Mouse (Mus musculus): ENCODE results near the gene Hykk. TPM values are rescaled to one million over a fixed set of nuclear protein-coding genes. Genes with fewer than 3 reads are reported as not detected.
A peak's percentile ranks its signal among the peaks of the same experiment; 100 is the strongest.

Hykk gene
- 4.3 and 5.0 TPM in 2 replicates for polyA plus RNA-seq (2015; fragmentation: Nextera tagmentation; extraction: Ambion mirVana)

DNA sequence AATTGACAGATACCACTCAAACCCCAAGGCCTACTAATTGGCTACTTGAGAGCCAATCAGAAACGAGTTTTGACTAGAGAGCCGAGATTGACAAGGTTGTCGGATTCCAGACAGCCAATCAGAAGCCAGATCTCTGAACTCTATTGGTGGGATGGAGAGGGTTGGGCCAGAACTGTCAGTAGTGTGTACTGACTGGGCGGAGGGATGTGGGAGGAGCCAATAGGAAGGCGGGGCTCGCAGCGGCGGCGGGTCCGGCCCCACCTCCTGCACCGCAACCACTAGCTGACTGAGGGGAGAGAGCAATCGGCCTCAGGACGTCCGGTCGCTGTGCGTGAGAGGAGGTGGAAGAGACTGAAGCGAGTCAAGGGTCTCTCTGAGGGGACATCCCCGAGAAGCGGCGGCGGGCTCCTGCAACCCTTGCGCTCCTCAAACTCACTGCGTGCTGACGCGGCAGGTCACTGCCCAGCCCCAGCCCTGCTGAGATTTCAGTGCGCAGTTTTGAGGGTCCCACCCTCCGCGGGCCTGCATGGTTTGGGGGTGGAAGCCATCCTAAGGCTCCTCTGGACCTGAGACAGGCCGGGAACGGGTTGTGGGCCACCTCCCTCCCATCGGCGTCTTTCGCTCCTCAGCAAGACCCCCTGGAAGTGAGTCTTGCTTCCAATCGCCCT lies at the start of gene Hykk:
Hykk (plus strand) TSS at position 274 of the 668 bp plus-strand sequence.
- Histone ChIP-seq H3K27ac (peak within 1 kb of the TSS; percentile 80), H3K4me3 (peak within 1 kb of the TSS; percentile 67), H3K36me3 (peaks cover 6% of the 10 kb centered on the region; the same call in 1 of the 2 replicates), H3K27me3 (no peaks in the 10 kb centered on the region), H3K4me2 (peak within 1 kb of the TSS; percentile 86), H3K9me3 (no peaks in the 10 kb centered on the region), H3K4me1 (peaks cover 10% of the 10 kb centered on the region; the same call in 1 of the 2 replicates), H3K9ac (peak within 1 kb of the TSS; percentile 58)
- ATAC-seq (ENCODE audit: insufficient number of reproducible peaks, low FRiP score, low TSS enrichment, low read depth), result peak; percentile 99
- WGBS, result under 1% methylated on average over 34 of the region's 34 CpGs

DNA sequence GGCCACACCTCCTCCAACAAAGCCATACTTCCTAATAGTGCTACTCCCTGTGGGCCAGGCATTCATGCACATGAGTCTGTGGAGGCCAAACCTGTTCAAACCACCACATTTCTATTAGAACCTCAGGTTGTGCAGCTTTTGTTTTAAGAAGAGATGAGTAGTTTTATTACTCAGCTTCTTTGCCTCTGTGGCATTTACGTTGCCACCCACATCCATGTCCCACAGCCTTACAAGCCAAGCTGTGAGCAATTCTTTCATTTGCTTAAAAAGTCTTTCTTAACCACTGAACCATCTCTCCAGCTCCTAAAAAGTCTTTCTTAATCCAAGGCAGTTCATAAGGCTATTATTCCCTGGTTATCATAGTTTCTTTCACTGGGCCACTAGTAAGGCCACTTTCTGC lies 38.3 kb upstream of the Hykk start:
- H3K4me3 ChIP-seq, result no peak overlapping the region
- no peak overlapping the region for H3K4me2 ChIP-seq
- no peaks in the 10 kb centered on the region for H3K27me3 ChIP-seq
- ATAC-seq (ENCODE audit: insufficient number of reproducible peaks, low FRiP score, low TSS enrichment, low read depth), result no peak
- 90% methylated on average over 1 of the region's 1 CpGs for WGBS
- H3K36me3 ChIP-seq, result peaks cover 36% of the 10 kb centered on the region
- no peaks in the 10 kb centered on the region for H3K4me1 ChIP-seq
- no peak overlapping the region for H3K9ac ChIP-seq
- H3K27ac ChIP-seq, result no peak overlapping the region
- no peaks in the 10 kb centered on the region for H3K9me3 ChIP-seq

DNA sequence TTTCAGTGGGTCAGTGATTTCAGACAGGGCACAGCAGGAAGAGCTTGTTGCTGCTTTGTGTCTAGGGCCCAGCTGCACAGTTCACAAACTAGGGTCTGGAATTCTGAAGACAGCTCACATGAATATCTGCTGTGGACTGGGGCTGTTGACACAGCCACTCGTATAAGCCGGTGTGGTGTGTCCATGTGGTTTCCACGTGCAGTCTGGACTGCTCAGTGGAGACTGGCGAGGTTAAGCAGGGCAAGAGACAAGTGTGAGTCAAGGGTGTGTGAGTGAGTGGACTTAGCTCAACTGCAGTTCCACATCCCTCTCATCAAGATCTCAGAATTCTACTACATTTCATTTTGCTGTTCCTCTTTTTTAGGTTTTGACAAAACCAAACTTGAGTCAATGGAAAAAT lies 25.0 kb upstream of the Hykk start:
- no peaks in the 10 kb centered on the region for H3K27me3 ChIP-seq
- H3K9ac ChIP-seq, result no peak overlapping the region
- no peaks in the 10 kb centered on the region for H3K9me3 ChIP-seq
- ATAC-seq (ENCODE audit: insufficient number of reproducible peaks, low FRiP score, low TSS enrichment, low read depth), result no peak
- WGBS, result 77% methylated on average over 4 of the region's 4 CpGs
- H3K4me2 ChIP-seq, result no peak overlapping the region
- H3K27ac ChIP-seq, result no peak overlapping the region
- H3K4me3 ChIP-seq, result no peak overlapping the region
- H3K4me1 ChIP-seq, result no peaks in the 10 kb centered on the region
- peaks cover 50% of the 10 kb centered on the region for H3K36me3 ChIP-seq

DNA sequence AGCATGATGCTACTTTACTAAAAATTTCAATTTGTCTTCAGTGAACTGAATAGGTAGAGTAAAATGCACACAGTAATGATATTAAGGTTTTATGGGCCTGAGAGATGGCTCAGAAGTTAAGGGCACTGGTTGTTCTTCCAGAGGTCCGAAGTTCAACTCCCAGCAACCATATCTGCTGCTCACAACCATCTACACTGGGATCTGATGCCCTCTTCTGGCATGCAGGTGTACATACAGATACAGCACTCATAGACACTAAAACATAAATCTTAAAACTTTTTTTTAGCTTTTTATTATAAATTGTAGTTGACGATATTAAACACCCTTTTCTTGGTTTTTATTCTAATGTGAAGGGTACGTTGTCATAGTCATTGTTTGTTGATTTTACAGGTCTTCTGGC lies 20.0 kb upstream of the Hykk start:
- Histone ChIP-seq H3K9me3 (no peaks in the 10 kb centered on the region), H3K4me2 (no peak overlapping the region), H3K27me3 (no peaks in the 10 kb centered on the region), H3K4me1 (no peaks in the 10 kb centered on the region), H3K9ac (no peak overlapping the region), H3K4me3 (no peak overlapping the region), H3K27ac (no peak overlapping the region), H3K36me3 (peaks cover 60% of the 10 kb centered on the region)
- ATAC-seq (ENCODE audit: insufficient number of reproducible peaks, low FRiP score, low TSS enrichment, low read depth), result no peak
- 86% methylated on average over 3 of the region's 3 CpGs for WGBS

DNA sequence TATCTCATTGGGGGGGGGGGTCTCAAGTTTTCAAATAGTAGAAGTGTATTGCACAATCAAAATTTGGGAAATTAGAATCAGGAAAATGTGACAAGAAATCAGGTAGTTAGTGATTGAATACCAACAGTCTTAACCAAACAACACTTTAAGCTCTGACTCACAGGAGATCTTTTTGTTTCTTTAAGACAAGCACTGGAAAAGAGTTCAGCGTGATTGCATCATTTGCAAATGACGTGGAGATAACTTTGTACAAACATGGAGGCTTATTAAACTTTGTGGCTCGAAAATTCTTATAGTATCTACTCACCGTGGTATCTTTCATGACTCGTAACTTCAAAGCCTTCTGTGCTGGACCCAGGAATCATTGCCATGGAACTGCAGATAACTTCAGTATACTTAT lies 7.6 kb upstream of the Hykk start:
- Histone ChIP-seq H3K9me3 (no peaks in the 10 kb centered on the region), H3K4me3 (no peak overlapping the region), H3K9ac (no peak overlapping the region), H3K4me1 (no peaks in the 10 kb centered on the region), H3K27me3 (no peaks in the 10 kb centered on the region), H3K36me3 (peaks cover 40% of the 10 kb centered on the region), H3K27ac (no peak overlapping the region), H3K4me2 (no peak overlapping the region)
- no peak for ATAC-seq (ENCODE audit: insufficient number of reproducible peaks, low FRiP score, low TSS enrichment, low read depth)
- WGBS, result 91% methylated on average over 5 of the region's 5 CpGs

DNA sequence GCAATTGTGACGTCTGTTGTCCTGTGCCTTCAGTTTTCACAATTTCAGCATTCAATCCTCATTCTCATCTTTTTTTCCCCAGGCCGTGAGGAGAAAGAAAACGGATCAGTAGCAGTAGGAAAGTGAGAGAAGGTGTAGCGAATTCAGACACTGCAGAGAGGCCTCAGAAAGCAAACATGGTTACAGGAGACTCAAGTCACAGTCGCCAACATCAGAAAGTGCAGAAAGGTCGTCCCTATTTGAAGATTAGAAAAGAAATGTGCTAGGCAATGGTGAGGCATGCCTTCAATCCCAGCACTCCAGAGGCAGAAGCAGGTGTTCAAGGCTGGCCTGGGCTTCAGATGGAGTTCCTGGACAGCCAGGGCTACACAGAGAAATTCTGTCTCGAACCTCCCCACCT lies 1.5 kb upstream of the Hykk start:
- no peak for ATAC-seq (ENCODE audit: insufficient number of reproducible peaks, low FRiP score, low TSS enrichment, low read depth)
- Histone ChIP-seq H3K36me3 (peaks cover 6% of the 10 kb centered on the region; the same call in 1 of the 2 replicates), H3K4me2 (no peak overlapping the region), H3K27ac (no peak overlapping the region), H3K4me3 (no peak overlapping the region), H3K9me3 (no peaks in the 10 kb centered on the region), H3K9ac (no peak overlapping the region), H3K27me3 (no peaks in the 10 kb centered on the region), H3K4me1 (peaks cover 10% of the 10 kb centered on the region; the same call in 1 of the 2 replicates)
- WGBS, result 65% methylated on average over 7 of the region's 7 CpGs

DNA sequence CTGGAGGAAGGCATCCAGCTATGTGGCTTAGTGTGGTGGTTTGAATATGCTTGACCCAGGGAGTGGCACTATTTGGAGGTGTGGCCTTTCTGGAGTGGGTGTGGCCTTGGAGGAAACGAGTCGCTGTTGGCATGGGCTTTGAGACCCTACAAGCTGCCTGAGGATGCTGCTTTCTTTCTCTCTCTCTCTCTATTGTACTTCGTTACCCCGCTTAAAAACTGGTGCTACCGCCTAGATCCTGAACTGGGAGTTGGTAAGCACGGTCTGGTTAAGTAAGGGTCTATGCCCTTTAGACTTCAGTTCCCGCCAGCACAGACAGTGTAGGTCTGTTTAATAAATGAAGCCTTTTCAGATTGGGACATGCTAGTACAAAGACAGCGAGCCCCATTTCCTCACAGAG lies 682 bp upstream of the Hykk start:
- Histone ChIP-seq H3K9me3 (no peaks in the 10 kb centered on the region), H3K4me2 (peak overlapping the region; percentile 86), H3K4me1 (peaks cover 10% of the 10 kb centered on the region; the same call in 1 of the 2 replicates), H3K36me3 (peaks cover 7% of the 10 kb centered on the region; the same call in 1 of the 2 replicates), H3K4me3 (peak overlapping the region; percentile 67), H3K27ac (no peak overlapping the region), H3K9ac (no peak overlapping the region), H3K27me3 (no peaks in the 10 kb centered on the region)
- WGBS, result 75% methylated on average over 8 of the region's 8 CpGs
- no peak for ATAC-seq (ENCODE audit: insufficient number of reproducible peaks, low FRiP score, low TSS enrichment, low read depth)

DNA sequence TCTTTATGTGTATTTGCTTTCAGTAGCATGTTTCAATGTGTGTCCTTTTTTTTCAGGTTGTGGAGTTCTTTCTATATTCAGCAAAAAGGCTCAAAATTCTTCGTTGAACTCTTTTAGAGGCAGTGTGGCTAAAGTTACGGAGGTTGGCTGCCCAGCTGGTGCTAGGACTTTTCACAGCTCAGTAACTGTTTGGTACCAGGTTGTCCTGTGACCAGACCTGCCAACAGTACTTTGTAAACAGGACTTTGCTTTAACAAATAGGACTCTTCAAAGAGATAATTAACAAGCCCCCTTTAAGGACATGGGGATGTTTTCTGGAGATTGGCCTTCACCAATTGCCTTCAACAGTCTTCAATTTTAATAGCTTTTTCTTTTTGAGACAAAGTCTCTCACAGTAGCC lies 1.1 kb downstream of the Hykk start:
- Histone ChIP-seq H3K9me3 (no peaks in the 10 kb centered on the region), H3K36me3 (peaks cover 13% of the 10 kb centered on the region), H3K27ac (no peak overlapping the region), H3K9ac (no peak overlapping the region), H3K4me1 (peaks cover 10% of the 10 kb centered on the region; the same call in 1 of the 2 replicates), H3K4me2 (0 out of 2 replicates have a peak overlapping the region, but pooled peaks have one; percentile 86), H3K27me3 (no peaks in the 10 kb centered on the region), H3K4me3 (no peak overlapping the region)
- 63% methylated on average over 2 of the region's 2 CpGs for WGBS
- ATAC-seq (ENCODE audit: insufficient number of reproducible peaks, low FRiP score, low TSS enrichment, low read depth), result no peak

DNA sequence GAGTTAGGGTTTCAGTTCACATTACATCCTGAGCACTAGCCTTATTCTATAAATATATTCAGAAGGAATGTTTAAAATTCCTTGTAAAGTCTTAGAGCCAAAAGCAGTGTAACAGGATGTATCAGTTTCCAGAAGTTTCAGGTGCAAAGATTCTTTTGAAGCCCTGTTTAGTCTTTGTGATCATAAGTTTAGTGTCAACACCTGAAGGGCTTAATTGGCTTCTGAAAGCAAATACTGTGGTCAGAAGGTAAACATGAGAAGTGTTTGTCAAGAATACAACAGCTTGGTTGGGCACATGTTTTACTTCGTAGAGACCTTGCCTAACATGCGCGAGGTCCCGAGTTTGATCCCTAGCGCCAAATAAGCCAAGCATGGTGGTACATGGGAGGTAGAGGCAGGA lies 1.7 kb downstream of the Hykk start:
- WGBS, result 89% methylated on average over 5 of the region's 5 CpGs
- Histone ChIP-seq H3K36me3 (peaks cover 13% of the 10 kb centered on the region), H3K27ac (no peak overlapping the region), H3K4me1 (peaks cover 10% of the 10 kb centered on the region; the same call in 1 of the 2 replicates), H3K9me3 (no peaks in the 10 kb centered on the region), H3K27me3 (no peaks in the 10 kb centered on the region), H3K9ac (no peak overlapping the region), H3K4me2 (no peak overlapping the region), H3K4me3 (no peak overlapping the region)
- no peak for ATAC-seq (ENCODE audit: insufficient number of reproducible peaks, low FRiP score, low TSS enrichment, low read depth)

DNA sequence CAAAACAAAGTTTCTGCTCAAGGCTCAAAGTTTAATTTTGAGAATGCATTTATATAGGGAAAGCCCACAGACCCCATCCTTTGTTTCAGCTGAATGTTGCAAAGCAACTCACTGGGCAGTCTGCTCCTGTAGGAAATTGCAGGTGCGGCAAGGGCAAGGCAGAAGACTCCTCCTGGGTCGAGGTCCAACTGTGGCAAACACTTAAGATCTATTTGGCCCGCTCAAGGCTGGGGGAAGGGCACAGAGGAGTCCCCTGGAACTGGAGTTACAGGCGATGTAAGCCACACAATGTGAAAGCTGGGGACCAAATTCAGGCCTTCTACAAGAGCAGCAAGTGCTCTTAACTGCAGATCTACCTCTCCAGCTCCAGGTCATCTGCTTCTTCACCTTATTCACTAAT lies 2.9 kb downstream of the Hykk start:
- no peak overlapping the region for H3K4me3 ChIP-seq
- 54% methylated on average over 4 of the region's 4 CpGs for WGBS
- no peak overlapping the region for H3K27ac ChIP-seq
- no peaks in the 10 kb centered on the region for H3K9me3 ChIP-seq
- H3K36me3 ChIP-seq, result peaks cover 13% of the 10 kb centered on the region
- peaks cover 10% of the 10 kb centered on the region; the same call in 1 of the 2 replicates for H3K4me1 ChIP-seq
- no peak overlapping the region for H3K4me2 ChIP-seq
- no peaks in the 10 kb centered on the region for H3K27me3 ChIP-seq
- H3K9ac ChIP-seq, result no peak overlapping the region
- ATAC-seq (ENCODE audit: insufficient number of reproducible peaks, low FRiP score, low TSS enrichment, low read depth), result no peak

DNA sequence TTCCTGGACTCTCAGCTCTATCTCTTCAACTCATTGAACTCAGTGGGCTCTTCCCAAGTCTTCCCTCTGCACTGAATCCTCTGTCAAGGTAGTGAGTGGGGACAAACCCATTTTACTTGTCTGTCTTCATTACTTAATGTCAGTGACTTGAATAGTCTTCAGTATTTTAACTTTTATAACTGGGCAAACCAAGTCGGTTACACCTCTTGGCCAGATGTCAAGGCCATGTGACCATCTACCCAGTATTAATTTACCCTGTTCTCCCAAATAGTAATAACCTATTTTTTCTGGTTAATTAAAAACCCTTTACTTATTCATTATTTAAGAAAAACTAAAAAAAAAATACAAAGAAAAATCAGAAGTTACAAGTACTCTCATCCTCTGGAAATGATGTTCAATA lies 13.7 kb downstream of the Hykk start:
- Histone ChIP-seq H3K4me1 (no peaks in the 10 kb centered on the region), H3K9me3 (no peaks in the 10 kb centered on the region), H3K4me3 (no peak overlapping the region), H3K9ac (no peak overlapping the region), H3K27ac (no peak overlapping the region), H3K36me3 (no peaks in the 10 kb centered on the region), H3K27me3 (no peaks in the 10 kb centered on the region), H3K4me2 (no peak overlapping the region)
- 84% methylated on average over 1 of the region's 1 CpGs for WGBS
- no peak for ATAC-seq (ENCODE audit: insufficient number of reproducible peaks, low FRiP score, low TSS enrichment, low read depth)

DNA sequence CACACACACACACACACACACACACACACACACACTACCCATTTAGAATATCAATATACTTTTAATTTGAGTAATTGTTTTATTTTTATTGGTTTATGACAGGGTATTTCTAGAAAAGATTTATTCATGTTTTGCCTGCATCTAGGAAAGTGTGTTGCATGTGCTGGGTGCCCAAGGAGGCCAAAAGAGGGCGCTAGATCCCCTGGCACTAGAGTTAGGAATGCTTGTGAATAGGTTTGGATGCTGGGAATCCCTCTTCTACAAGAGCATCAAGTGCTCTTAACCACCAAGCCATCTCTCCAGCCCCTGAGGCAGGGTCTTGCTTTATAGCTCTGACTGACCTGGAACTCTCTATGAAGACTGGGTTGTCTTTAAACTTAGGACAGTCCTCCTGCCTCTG lies 14.7 kb downstream of the Hykk start:
- no peak for ATAC-seq (ENCODE audit: insufficient number of reproducible peaks, low FRiP score, low TSS enrichment, low read depth)
- no peak overlapping the region for H3K4me2 ChIP-seq
- H3K4me3 ChIP-seq, result no peak overlapping the region
- H3K36me3 ChIP-seq, result no peaks in the 10 kb centered on the region
- no peaks in the 10 kb centered on the region for H3K27me3 ChIP-seq
- H3K9me3 ChIP-seq, result no peaks in the 10 kb centered on the region
- H3K27ac ChIP-seq, result no peak overlapping the region
- no peak overlapping the region for H3K9ac ChIP-seq
- WGBS, result 6% methylated on average over 1 of the region's 1 CpGs
- H3K4me1 ChIP-seq, result no peaks in the 10 kb centered on the region

Measured in limb, embryonic 15.5 days (tissue).